Mouse (Mus musculus): ENCODE measurements at regions not wholly inside any gene's neighbourhood (a gene's known extent, or its start where the extent isn't known, plus 50 kb on each side); places are given as distances from the start of the nearest gene placed in this dataset.

DNA sequence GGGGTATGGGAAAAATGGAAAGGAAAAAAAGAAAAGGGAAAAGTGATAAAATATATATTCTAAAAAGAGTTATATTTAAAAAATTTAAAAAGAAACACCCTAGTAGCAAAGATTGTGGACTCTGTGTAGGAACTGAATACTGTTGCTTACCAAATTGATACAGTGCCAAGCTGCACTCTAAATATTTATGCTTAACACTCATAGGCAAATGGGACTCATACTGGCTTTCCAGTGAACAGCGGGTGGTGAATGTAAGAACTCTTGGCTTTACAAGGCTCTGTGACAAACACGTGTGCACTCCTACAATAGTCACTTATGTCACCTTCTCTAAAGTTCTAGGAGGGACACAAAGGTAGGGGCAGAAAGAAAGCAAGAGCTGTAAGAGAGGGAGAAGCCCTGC lies 1320.8 kb downstream of the Gsdmc2 start:
- TF ChIP-seq POLR2A (IDR thresholded peaks at IDR 0.05; ENCODE audit: insufficient read depth, low read depth, low read length) = no peak
- TF ChIP-seq CTCF (IDR thresholded peaks at IDR 0.05) = no peak

Measured in heart, adult 2 months (tissue).